Mouse (Mus musculus): Measurements from ENCODE around the gene Olfr1058.
"Not testable (repeated sequence)": the region's sequence is repeated elsewhere in the genome, so short reads cannot be mapped to it uniquely, and the experiment has no call there.

Olfr1058 gene

GRCm38 (mm10) chr2:86388461-86388860 lies at the start of gene Olfr1058:
Gene Olfr1058, minus strand, starts transcription at chr2:86388561.
- DNase-seq (ENCODE audit: low read depth), result not testable (repeated sequence)

DNA sequence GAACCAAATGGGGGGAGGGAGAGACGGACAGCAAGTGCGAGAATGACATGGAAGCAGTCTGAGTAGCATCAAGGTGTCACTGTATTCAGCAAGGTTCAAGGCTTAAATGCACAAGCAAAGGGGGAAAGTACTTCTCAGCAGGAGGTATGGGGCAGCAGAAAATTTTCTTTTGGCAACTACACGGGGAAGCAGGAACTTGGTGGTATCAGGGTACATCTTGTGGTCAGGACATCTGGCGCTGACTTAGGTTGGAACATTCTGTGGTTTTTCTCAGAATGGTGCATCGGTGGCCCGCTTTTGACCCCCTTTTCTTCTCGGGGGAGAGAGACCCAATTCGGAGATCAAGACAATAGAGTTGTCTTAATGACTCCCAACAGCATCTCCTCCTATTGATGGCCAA lies 40.1 kb upstream of the Olfr1058 start:
- not testable (repeated sequence) for DNase-seq (ENCODE audit: low read depth)

GRCm38 (mm10) chr2:86426649-86427048 lies 38.3 kb upstream of the Olfr1058 start, which contains the start of gene Olfr1062:
Gene Olfr1062, minus strand, starts transcription at chr2:86426749.
- DNase-seq (ENCODE audit: low read depth), result not testable (repeated sequence)

DNA sequence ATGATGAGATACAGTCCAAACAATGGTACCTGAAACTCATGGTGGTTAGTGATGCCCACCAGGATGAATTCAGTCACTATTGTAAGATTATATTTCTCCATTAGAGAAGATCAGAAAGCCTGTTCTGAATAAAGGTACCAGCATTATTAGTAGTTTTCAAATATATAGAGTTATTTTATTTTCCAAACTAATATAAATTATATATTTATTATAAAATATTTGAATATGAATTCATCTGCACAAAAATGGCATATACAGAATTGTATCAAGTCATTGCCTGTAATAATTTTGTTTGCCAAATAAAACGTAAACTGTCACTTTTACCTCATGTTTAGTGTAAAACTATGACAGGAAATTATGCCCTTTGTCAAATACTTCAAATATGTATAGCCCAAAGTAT lies 25.6 kb upstream of the Olfr1058 start, which contains the start of gene Olfr1061:
Gene Olfr1061, minus strand, starts transcription at position 101 of the 400 bp plus-strand sequence.
- no peak for DNase-seq (ENCODE audit: low read depth)

GRCm38 (mm10) chr2:86395114-86395513 lies 6.8 kb upstream of the Olfr1058 start:
- DNase-seq (ENCODE audit: low read depth), result no peak

- no peak for DNase-seq (ENCODE audit: low read depth)
These were observed 10.1 kb downstream of the Olfr1058 start, which contains the start of gene Olfr1057 for GRCm38 (mm10) chr2:86378293-86378692. Gene Olfr1057, minus strand, starts transcription at chr2:86378393.

GRCm38 (mm10) chr2:86366342-86366741 lies 22.0 kb downstream of the Olfr1058 start:
- DNase-seq (ENCODE audit: low read depth), result not testable (repeated sequence)

DNA sequence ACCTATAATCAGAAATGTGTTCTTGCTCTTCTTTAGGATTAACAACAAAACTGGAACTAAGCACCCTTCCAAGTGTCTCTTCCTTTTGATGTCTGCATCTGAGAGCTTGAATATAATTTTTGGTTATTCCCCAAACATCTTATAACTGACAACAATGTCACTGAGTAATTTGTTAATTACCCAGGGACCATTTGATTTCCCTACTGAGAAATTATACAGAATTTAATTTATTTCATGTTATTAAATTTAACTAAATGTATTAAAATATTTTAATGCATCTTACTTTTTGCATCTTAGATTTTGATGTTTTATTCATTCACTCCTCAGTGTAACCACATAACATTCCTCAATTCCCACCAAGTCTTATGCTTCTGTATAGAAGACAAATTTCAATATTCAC lies 26.0 kb downstream of the Olfr1058 start, which contains the start of gene Olfr1056:
Gene Olfr1056, minus strand, starts transcription at position 101 of the 400 bp plus-strand sequence.
- no peak for DNase-seq (ENCODE audit: low read depth)

DNA sequence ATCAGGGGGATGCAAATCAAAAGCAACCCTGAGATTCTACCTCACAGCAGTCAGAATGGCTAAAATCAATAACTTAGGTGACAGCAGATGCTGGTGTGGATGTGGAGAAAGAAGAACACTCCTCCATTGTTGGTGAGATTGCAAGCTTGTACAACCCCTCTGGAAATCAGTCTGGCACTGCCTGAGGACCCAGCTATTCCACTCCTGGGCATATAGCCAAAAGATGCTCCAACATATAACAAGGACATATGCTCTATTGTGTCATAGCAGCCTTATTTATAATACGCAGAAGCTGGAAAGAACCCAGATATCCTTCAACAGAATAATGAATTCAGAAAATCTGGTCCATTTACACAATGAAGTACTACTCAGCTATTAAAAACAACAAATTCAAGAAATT lies 36.6 kb downstream of the Olfr1058 start:
- not testable (repeated sequence) for DNase-seq (ENCODE audit: low read depth)

- no peak for DNase-seq (ENCODE audit: low read depth)
These were observed 38.2 kb downstream of the Olfr1058 start, which contains the start of gene Olfr1055 for GRCm38 (mm10) chr2:86350184-86350583. Gene Olfr1055, minus strand, starts transcription at chr2:86350284.

DNA sequence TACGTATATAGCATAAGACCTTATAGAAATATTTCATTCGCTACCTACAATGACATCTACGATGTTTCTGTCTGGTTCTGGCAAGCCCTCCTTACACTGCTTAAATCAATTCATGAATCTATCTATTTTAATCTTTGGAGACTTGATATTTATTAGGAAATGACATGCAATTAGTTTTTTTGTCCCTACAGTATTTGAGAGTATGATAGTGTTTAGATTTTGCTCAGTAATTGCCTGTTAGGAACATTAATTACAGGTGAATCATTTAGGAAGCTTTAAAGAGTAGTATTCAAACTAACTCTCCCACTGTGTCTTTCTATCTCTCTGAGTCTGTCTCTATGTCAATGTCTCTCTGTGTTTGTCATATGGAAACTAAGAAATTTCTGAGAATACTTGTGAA lies 53.0 kb downstream of the Olfr1058 start, which contains the start of gene Olfr1054:
Gene Olfr1054, minus strand, starts transcription at position 101 of the 400 bp plus-strand sequence.
- DNase-seq (ENCODE audit: low read depth), result no peak
